Comparison of ENCODE assay signal across 17 mouse cellular contexts in genomic region chr19:42356854-42357253, GRCm38 (mm10).
"Had no signal": no experiment of that assay in that cellular context is flagged by ENCODE, and none has a peak within 500 bp of the region (broad histone marks: within the 10 kb centered on the region; RNA-seq: fewer than 3 reads in every experiment).

No protein-coding gene starts in this region.

- DNase-seq: kidney, adult 11 months; kidney, adult 8-10 months; kidney, postnatal 10 days; kidney, postnatal 36 days; liver, postnatal 0 days; lung, embryonic 14.5 days; thymus, adult 18-20 months; thymus, postnatal 36 days had no signal

- H3K9me3 ChIP-seq: kidney, embryonic 15.5 days; limb, embryonic 15.5 days; midbrain, embryonic 12.5 days; midbrain, embryonic 15.5 days; neural tube, embryonic 12.5 days had no signal

- H3K4me3 ChIP-seq: kidney, embryonic 15.5 days; limb, embryonic 15.5 days; midbrain, embryonic 12.5 days; midbrain, embryonic 15.5 days; neural tube, embryonic 12.5 days had no signal

- H3K27me3 ChIP-seq: kidney, embryonic 15.5 days; limb, embryonic 15.5 days; midbrain, embryonic 12.5 days; midbrain, embryonic 15.5 days; neural tube, embryonic 12.5 days had no signal

- H3K4me1 ChIP-seq: kidney, embryonic 15.5 days; midbrain, embryonic 15.5 days had no signal

- H3K4me2 ChIP-seq: kidney, embryonic 15.5 days; limb, embryonic 15.5 days; liver, embryonic 11.5 days; lung, embryonic 14.5 days; midbrain, embryonic 12.5 days; midbrain, embryonic 15.5 days; neural tube, embryonic 12.5 days had no signal

- ATAC-seq: liver, postnatal 0 days; lung, postnatal 0 days; midbrain, embryonic 15.5 days had no signal

- H3K36me3 ChIP-seq: kidney, embryonic 15.5 days; limb, embryonic 15.5 days; midbrain, embryonic 12.5 days; midbrain, embryonic 15.5 days; neural tube, embryonic 12.5 days had no signal

- H3K27ac ChIP-seq: kidney, embryonic 15.5 days; limb, embryonic 15.5 days; liver, embryonic 14.5 days; macrophage; midbrain, embryonic 12.5 days; midbrain, embryonic 15.5 days; neural tube, embryonic 12.5 days had no signal

- H3K9ac ChIP-seq: kidney, embryonic 15.5 days; limb, embryonic 15.5 days; liver, embryonic 14.5 days; liver, postnatal 0 days; lung, embryonic 14.5 days; midbrain, embryonic 12.5 days; midbrain, embryonic 15.5 days; neural tube, embryonic 12.5 days had no signal
